Mouse (Mus musculus) neural tube, embryonic 12.5 days (tissue): ENCODE data around the gene Ncaph2. TPM values are rescaled to one million over a fixed set of nuclear protein-coding genes. Genes with fewer than 3 reads are reported as not detected.

Experiments used
- ATAC-seq: fragments of 200-750 bp; cut with Nextera tagmentation; 2 replicates; pipeline ENCODE4 v1.8.0; 2017; ENCODE audit warnings: low read depth, mild to moderate bottlenecking, moderate TSS enrichment, moderate library complexity; ENCODE audit not compliant: low FRiP score
- H3K27ac ChIP-seq: fragments of 300-500 bp; sonication (generic); 2 replicates; pipeline ENCODE4 v1.5.1; 2016
- H3K27me3 ChIP-seq: fragments of 300-500 bp; sonication (generic); replicated peaks from 2 replicates; pipeline ENCODE4 v1.6.1; 2016; ENCODE audit warnings: mild to moderate bottlenecking
- H3K36me3 ChIP-seq: fragments of 300-500 bp; sonication (generic); 2 replicates; pipeline ENCODE4 v1.6.1; 2016; ENCODE audit warnings: mild to moderate bottlenecking
- H3K4me1 ChIP-seq: fragments of 300-500 bp; sonication (generic); 2 replicates; pipeline ENCODE4 v1.6.1; 2016
- H3K4me2 ChIP-seq: fragments of 300-500 bp; sonication (generic); replicated peaks from 2 replicates; pipeline ENCODE4 v1.6.1; 2016; ENCODE audit warnings: mild to moderate bottlenecking
- H3K4me3 ChIP-seq: fragments of 300-500 bp; sonication (generic); 2 replicates; pipeline ENCODE4 v1.5.1; 2016
- H3K9ac ChIP-seq: fragments of 300-500 bp; sonication (generic); 2 replicates; pipeline ENCODE4 v1.6.1; 2016; ENCODE audit warnings: mild to moderate bottlenecking
- H3K9me3 ChIP-seq: fragments of 300-500 bp; sonication (generic); 2 replicates; pipeline ENCODE4 v1.6.1; 2016; ENCODE audit warnings: mild to moderate bottlenecking
- WGBS: fragments of 180-500 bp; shearing (Covaris S2); methylation state at CpG from one replicate; pipeline ENCODE4 v1.1.7; 2016; 5-methylcytosine and 5-hydroxymethylcytosine counted together
- microRNA-seq: library from miRNA; unstranded; fragments of <30 nt; microRNA quantifications from one replicate; pipeline ENCODE4, GENCODE M21; 2017
- polyA plus RNA-seq: library from polyadenylated mRNA; unstranded; fragments of >200 nt; fragmentation: Nextera tagmentation; extraction: Ambion mirVana; gene quantifications from 2 replicates; pipeline ENCODE4 v1.2.1, GENCODE M21; 2016

The Ncaph2 gene
- polyA plus RNA-seq, 1 experiment from 2014 or later: 139 TPM

GRCm38 (mm10) chr15:89396883-89397282 is 41.4 kb downstream of the Ncaph2 start:
- no peaks in the 10 kb centered on the region for H3K27me3 ChIP-seq
- no peaks in the 10 kb centered on the region for H3K36me3 ChIP-seq
- WGBS: 92% methylated on average over 4 of the region's 4 CpGs
- H3K4me3 ChIP-seq: no peak overlapping the region
- H3K4me2 ChIP-seq: no peak overlapping the region
- no peaks in the 10 kb centered on the region for H3K4me1 ChIP-seq
- no peak for ATAC-seq
- H3K9me3 ChIP-seq: no peaks in the 10 kb centered on the region
- H3K9ac ChIP-seq: no peak overlapping the region
- no peak overlapping the region for H3K27ac ChIP-seq

GRCm38 (mm10) chr15:89398146-89398545 is 42.6 kb downstream of the Ncaph2 start:
- Histone ChIP-seq H3K4me3 (no peak overlapping the region), H3K4me2 (no peak overlapping the region), H3K27ac (no peak overlapping the region), H3K36me3 (no peaks in the 10 kb centered on the region), H3K4me1 (no peaks in the 10 kb centered on the region), H3K9me3 (no peaks in the 10 kb centered on the region), H3K27me3 (no peaks in the 10 kb centered on the region), H3K9ac (no peak overlapping the region)
- no peak for ATAC-seq
- 79% methylated on average over 2 of the region's 2 CpGs for WGBS

- Histone ChIP-seq H3K27ac (no peak overlapping the region), H3K9ac (no peak overlapping the region), H3K4me3 (no peak overlapping the region), H3K27me3 (no peaks in the 10 kb centered on the region), H3K9me3 (no peaks in the 10 kb centered on the region), H3K4me1 (no peaks in the 10 kb centered on the region), H3K4me2 (no peak overlapping the region), H3K36me3 (no peaks in the 10 kb centered on the region)
- 71% methylated on average over 1 of the region's 1 CpGs for WGBS
- ATAC-seq: no peak
These were observed 44.2 kb downstream of the Ncaph2 start for GRCm38 (mm10) chr15:89399716-89400115.

- 82% methylated on average over 1 of the region's 1 CpGs for WGBS
- Histone ChIP-seq H3K9me3 (no peaks in the 10 kb centered on the region), H3K4me2 (no peak overlapping the region), H3K36me3 (no peaks in the 10 kb centered on the region), H3K27me3 (no peaks in the 10 kb centered on the region), H3K9ac (no peak overlapping the region), H3K4me1 (no peaks in the 10 kb centered on the region), H3K4me3 (no peak overlapping the region), H3K27ac (no peak overlapping the region)
- ATAC-seq: no peak
These were observed 47.0 kb downstream of the Ncaph2 start for GRCm38 (mm10) chr15:89402471-89402870.

GRCm38 (mm10) chr15:89404831-89405623 is 49.5 kb downstream of the Ncaph2 start:
- Histone ChIP-seq H3K9ac (no peak overlapping the region), H3K36me3 (no peaks in the 10 kb centered on the region), H3K9me3 (peaks cover 9% of the 10 kb centered on the region), H3K4me1 (no peaks in the 10 kb centered on the region), H3K4me2 (no peak overlapping the region), H3K27me3 (no peaks in the 10 kb centered on the region), H3K27ac (no peak overlapping the region), H3K4me3 (no peak overlapping the region)
- WGBS: 85% methylated on average over 10 of the region's 10 CpGs
- no peak for ATAC-seq

GRCm38 (mm10) chr15:89406691-89407090 is 51.2 kb downstream of the Ncaph2 start:
- H3K4me2 ChIP-seq: no peak overlapping the region
- H3K9ac ChIP-seq: no peak overlapping the region
- H3K27me3 ChIP-seq: no peaks in the 10 kb centered on the region
- H3K4me1 ChIP-seq: no peaks in the 10 kb centered on the region
- no peaks in the 10 kb centered on the region for H3K36me3 ChIP-seq
- H3K4me3 ChIP-seq: no peak overlapping the region
- ATAC-seq: no peak
- H3K27ac ChIP-seq: no peak overlapping the region
- H3K9me3 ChIP-seq: peaks cover 9% of the 10 kb centered on the region

- no peaks in the 10 kb centered on the region for H3K36me3 ChIP-seq
- no peak for ATAC-seq
- H3K4me1 ChIP-seq: no peaks in the 10 kb centered on the region
- H3K9me3 ChIP-seq: peaks cover 9% of the 10 kb centered on the region
- no peaks in the 10 kb centered on the region for H3K27me3 ChIP-seq
- 83% methylated on average over 24 of the region's 24 CpGs for WGBS
- H3K9ac ChIP-seq: no peak within 1 kb of the TSS
- no peak within 1 kb of the TSS for H3K27ac ChIP-seq
- H3K4me2 ChIP-seq: no peak within 1 kb of the TSS
- no peak within 1 kb of the TSS for H3K4me3 ChIP-seq
These were observed 54.6 kb downstream of the Ncaph2 start, which contains the start of gene Syce3 for GRCm38 (mm10) chr15:89410118-89410517. TSS of gene Syce3 (minus strand) at chr15:89410503.

GRCm38 (mm10) chr15:89415282-89415681 is 59.8 kb downstream of the Ncaph2 start:
- H3K4me1 ChIP-seq: no peaks in the 10 kb centered on the region
- ATAC-seq: no peak
- 91% methylated on average over 8 of the region's 8 CpGs for WGBS

DNA sequence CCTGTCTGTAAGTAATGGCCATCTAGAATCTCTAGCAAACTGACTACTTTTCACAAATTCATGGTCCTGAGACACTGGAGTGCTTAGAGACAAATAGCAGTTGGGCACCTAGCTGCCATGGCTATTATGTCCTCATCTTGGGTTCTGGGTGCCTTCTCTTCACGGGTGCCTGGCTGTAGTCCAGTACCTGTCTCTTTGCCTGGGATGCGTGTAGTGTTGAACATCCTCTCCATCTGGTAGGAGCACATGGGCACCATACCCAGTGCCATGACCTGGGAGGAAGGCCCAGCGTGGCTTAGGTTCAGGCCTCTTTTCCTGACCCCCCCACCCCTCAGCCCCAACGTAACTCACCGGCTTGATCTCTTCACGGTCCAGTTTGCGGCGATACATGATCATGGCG is 66.4 kb downstream of the Ncaph2 start:
- no peaks in the 10 kb centered on the region for H3K4me1 ChIP-seq
- no peaks in the 10 kb centered on the region for H3K27me3 ChIP-seq
- H3K9ac ChIP-seq: no peak overlapping the region
- 96% methylated on average over 9 of the region's 9 CpGs for WGBS
- no peak overlapping the region for H3K27ac ChIP-seq
- no peak overlapping the region for H3K4me2 ChIP-seq
- no peak for ATAC-seq
- H3K4me3 ChIP-seq: no peak overlapping the region
- H3K9me3 ChIP-seq: no peaks in the 10 kb centered on the region
- H3K36me3 ChIP-seq: peaks cover 48% of the 10 kb centered on the region

More at GRCm38 (mm10) chr15:89415282-89415681, 59.8 kb downstream of the Ncaph2 start:
- H3K27ac ChIP-seq: no peak overlapping the region
- H3K9me3 ChIP-seq: no peaks in the 10 kb centered on the region
- H3K9ac ChIP-seq: no peak overlapping the region
- no peaks in the 10 kb centered on the region for H3K27me3 ChIP-seq
- no peak overlapping the region for H3K4me3 ChIP-seq
- H3K4me2 ChIP-seq: no peak overlapping the region
- H3K36me3 ChIP-seq: peaks cover 22% of the 10 kb centered on the region

Small RNAs within 50 kb of the gene (microRNA-seq; reads per million reads assigned to microRNA genes)
- 0.87 reads per million for gene Mir6959

Other genes starting within 250 kb of the Ncaph2 start
- 18.7 and 20.6 TPM in 2 replicates for gene Tubgcp6, start 232.6 kb upstream of the Ncaph2 start, polyA plus RNA-seq
- 23.6 and 25.1 TPM in 2 replicates for gene Hdac10, start 227.0 kb upstream of the Ncaph2 start, polyA plus RNA-seq
- gene Mapk12, start 215.0 kb upstream of the Ncaph2 start, polyA plus RNA-seq: 11.7 and 13.4 TPM in 2 replicates
- gene Mapk11, start 206.1 kb upstream of the Ncaph2 start, polyA plus RNA-seq: 45.7 and 46.6 TPM in 2 replicates
- gene Plxnb2, start 174.9 kb upstream of the Ncaph2 start, polyA plus RNA-seq: 123 and 126 TPM in 2 replicates
- 55.5 and 62.6 TPM in 2 replicates for gene Dennd6b, start 159.2 kb upstream of the Ncaph2 start, polyA plus RNA-seq
- 56.9 and 69.7 TPM in 2 replicates for gene Ppp6r2, start 144.2 kb upstream of the Ncaph2 start, polyA plus RNA-seq
- 88.9 and 90.5 TPM in 2 replicates for gene Sbf1, start 40.4 kb upstream of the Ncaph2 start, polyA plus RNA-seq
- not detected in 2 replicates for gene Adm2, start 33.0 kb upstream of the Ncaph2 start, polyA plus RNA-seq
- gene Miox, start 21.3 kb upstream of the Ncaph2 start, polyA plus RNA-seq: not detected in 2 replicates
- gene Lmf2, start 60 bp upstream of the Ncaph2 start, polyA plus RNA-seq: 38.8 and 42.2 TPM in 2 replicates
- 7.8 and 8.8 TPM in 2 replicates for gene Sco2, start 18.1 kb downstream of the Ncaph2 start, polyA plus RNA-seq
- 1.6 and 1.7 TPM in 2 replicates for gene Tymp, start 21.3 kb downstream of the Ncaph2 start, polyA plus RNA-seq
- 0.30 and 0.54 TPM in 2 replicates for gene Odf3b, start 23.6 kb downstream of the Ncaph2 start, polyA plus RNA-seq
- gene Klhdc7b, start 29.2 kb downstream of the Ncaph2 start, polyA plus RNA-seq: not detected in 2 replicates
- gene Syce3, start 54.8 kb downstream of the Ncaph2 start, polyA plus RNA-seq: not detected in 2 replicates
- gene Cpt1b, start 70.1 kb downstream of the Ncaph2 start, polyA plus RNA-seq: 0.85 and 1.4 TPM in 2 replicates
- 5.2 and 5.3 TPM in 2 replicates for gene C730034F03Rik, start 73.9 kb downstream of the Ncaph2 start, polyA plus RNA-seq
- gene Gm44502, start 74.0 kb downstream of the Ncaph2 start, polyA plus RNA-seq: not detected in 2 replicates
- gene Chkb, start 74.2 kb downstream of the Ncaph2 start, polyA plus RNA-seq: 79.3 and 80.1 TPM in 2 replicates
- gene Mapk8ip2, start 98.2 kb downstream of the Ncaph2 start, polyA plus RNA-seq: 61.7 and 62.5 TPM in 2 replicates
- gene Arsa, start 121.7 kb downstream of the Ncaph2 start, polyA plus RNA-seq: 15.4 and 15.6 TPM in 2 replicates
- 4.8 and 7.1 TPM in 2 replicates for gene Shank3, start 143.9 kb downstream of the Ncaph2 start, polyA plus RNA-seq
- gene Acr, start 212.6 kb downstream of the Ncaph2 start, polyA plus RNA-seq: 1.0 TPM in 2 replicates
- gene Rabl2, start 236.2 kb downstream of the Ncaph2 start, polyA plus RNA-seq: 74.7 and 82.9 TPM in 2 replicates